Mouse (Mus musculus): ENCODE results near the gene Slc22a7.

The Slc22a7 gene

DNA sequence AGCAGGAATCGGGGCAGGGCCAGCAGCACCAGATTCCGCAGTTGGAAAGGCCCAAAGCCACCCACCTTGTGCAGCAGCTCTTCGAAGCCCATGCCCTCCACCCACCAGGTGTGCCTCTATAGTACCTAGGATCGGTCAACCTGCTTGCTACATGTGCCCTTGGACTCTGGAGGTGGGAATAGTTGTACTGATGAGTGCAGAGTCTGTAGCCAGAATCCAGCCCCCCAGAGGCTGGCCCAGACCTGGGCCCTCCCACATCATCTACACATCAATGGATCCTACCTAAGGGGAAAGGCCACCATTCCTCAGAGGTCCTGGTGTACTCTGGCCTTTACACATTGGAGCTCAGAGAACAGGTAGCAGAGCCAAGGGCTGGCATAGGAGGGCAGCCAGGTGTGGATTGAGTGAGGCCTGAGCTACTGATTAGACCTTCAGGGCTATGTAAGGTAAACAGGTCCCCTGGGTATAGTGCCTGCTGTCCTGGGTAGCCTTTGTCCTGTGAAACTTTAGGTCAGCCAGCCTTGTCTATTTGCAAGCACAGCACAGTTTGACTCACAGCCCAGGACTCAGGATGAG lies at the start of gene Slc22a7:
Gene Slc22a7 (minus strand): TSS at position 160 of the 576 bp plus-strand sequence.
- DNase-seq: no peak

DNA sequence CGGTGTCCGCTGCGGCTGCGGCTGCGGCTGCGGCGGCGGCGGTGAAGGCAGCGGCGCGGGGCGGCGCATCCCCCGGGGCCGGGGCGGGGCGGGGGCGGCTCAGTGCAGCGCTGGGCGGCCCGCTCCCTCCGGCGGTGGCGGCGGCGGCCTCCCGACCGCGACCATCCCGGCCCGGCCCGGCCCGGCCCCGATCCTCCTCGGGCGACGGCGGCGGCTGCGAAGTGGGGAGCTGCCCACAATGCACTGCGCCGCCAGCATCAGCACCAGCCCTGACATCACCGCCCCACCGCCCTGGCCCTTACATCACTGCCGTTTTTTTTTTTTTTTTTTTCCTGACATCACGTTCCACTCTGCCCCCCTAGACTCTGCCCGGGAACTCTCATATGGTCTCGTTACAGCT lies 49.2 kb upstream of the Slc22a7 start, which contains the start of gene Ttbk1:
Gene Ttbk1 (minus strand): TSS at position 245 of the 400 bp plus-strand sequence.
- DNase-seq: no peak

DNA sequence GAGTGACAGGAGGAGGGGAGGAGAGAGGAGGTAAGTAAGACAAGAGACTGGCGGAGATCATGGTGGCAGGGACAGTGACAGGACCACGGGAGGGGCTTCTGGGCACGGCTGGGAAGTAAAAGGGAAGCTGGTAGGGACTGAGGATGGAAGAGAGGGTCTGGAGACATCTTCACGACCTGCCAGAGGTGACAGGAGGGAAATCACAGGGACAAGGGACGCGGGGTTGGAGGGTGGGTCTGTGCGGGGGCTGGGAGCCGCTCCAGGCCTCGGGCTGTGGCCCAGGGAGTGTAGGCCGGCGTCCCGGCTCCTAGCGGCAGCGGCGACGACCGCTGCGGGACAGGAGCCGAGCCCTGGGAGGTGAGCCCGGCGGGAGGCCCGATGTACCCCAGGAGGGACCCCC lies 48.7 kb upstream of the Slc22a7 start:
- DNase-seq: no peak

DNA sequence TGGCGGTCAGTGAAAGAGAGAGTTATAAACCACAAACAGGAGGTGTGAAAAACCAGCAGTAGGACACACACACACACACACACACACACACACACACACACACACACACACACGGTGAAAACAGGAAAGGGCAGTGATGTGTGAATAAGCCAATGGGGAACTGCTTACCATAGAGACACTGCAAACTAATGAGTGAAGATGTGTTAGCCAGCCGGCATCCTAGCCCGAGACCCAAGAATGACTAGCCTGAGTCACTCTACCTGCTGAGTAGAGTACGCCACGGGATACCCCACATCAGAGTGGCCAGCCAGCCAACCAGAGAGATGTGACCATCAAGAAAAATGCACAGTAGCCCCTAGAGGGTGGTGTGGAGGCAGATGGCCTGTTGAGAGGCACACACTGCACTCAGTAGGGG lies 46.2 kb upstream of the Slc22a7 start:
- DNase-seq: no peak

DNA sequence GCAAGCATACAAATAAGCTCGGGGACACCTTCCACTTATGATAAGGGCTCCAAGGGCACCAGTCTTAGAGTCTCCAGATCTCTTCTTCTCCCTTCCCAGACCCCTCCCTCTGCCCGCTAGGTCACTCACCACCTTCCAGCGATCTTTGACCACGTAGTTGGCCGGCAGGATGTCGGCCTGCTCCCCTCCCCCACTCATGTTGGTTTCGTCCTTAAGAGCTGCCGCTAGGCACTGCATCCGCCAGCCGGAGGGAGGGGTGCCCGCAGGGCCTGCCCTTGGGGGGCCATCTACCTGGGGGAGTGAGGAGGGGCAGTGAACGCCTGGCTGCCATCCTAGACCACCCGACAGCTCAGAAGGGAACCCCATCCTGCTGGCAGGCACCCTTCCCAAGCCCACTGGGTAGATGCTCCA lies 45.8 kb upstream of the Slc22a7 start:
- no peak for DNase-seq

DNA sequence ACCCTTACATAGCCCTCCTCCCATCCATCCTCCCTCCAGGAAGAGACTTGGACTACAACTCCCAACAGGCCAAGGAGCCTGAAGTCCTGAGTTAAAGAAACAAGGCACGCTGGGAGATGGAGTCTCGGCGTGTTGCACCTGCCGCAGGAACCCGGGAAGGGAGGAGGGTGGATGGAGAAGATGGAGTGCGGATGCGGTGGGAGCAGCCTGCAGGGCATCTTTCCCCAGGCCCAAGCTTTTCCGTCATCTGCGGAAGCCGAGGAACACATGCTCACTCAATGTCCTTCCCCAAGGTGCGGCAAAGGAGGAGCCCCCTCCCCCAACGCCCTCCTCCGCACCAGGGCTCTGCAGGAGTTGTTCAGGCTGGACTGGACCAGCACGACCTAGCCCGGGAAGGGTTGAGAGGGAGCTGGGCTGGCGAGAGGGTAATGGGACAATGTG lies 45.3 kb upstream of the Slc22a7 start:
- DNase-seq: no peak

DNA sequence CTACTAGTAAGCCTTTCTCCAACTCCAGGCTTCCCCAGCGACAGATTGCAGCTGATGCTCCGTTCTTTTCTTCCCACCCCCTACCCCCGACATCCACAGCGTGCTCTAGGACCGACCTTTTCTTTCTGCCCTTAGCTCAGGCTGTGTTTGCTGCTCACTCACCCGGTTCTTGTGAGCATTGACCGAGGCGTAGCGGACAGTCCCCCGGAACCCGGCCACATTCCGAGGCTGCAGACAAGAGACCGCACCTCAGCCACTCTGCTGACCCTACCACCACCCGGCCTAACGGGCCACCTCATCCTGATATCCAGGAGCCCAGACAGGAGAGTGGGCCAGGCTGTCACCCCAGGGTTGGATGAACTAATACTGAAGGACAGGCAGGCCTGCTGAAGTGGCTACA lies 39.0 kb upstream of the Slc22a7 start:
- no peak for DNase-seq

DNA sequence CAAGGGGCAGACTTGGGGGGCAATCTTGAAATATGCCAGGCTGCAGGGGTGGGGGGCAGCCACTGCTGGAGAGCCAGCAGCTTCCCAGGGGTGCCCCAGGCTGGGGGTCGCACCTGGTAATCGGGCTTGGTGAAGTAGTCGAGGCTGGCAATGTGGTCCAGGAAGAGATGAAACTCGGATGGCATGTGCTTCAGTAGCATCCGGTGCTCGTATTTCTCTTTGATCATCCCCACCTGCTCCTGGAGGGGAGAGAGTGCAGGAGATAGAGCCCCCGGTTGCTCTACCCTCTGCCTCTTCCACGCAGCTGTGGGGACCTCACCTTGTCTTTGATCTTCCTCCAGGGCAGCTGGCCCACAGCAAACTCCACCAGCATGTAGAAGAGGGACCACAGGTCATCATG lies 38.3 kb upstream of the Slc22a7 start:
- DNase-seq: peak; percentile 46 to 61

DNA sequence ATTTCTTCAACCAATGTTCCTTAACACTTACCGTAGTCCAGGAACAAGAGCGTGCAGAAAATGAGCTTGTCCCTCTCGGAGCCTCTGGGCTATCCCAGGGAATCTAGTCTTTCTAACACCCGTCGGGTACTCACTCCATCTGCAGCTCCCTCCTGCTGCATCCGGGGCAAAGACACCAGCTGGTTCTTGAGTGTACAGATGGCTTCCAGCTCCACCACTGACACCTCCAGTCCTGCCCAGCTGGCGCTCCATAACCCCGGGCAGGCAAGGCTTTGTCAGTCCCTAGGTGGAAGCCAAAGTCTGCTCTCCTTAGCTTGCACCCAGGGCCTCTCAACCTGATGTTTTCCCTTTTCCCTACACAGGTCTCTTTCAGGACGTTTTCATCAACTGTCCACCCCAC lies 29.6 kb upstream of the Slc22a7 start:
- DNase-seq: no peak

DNA sequence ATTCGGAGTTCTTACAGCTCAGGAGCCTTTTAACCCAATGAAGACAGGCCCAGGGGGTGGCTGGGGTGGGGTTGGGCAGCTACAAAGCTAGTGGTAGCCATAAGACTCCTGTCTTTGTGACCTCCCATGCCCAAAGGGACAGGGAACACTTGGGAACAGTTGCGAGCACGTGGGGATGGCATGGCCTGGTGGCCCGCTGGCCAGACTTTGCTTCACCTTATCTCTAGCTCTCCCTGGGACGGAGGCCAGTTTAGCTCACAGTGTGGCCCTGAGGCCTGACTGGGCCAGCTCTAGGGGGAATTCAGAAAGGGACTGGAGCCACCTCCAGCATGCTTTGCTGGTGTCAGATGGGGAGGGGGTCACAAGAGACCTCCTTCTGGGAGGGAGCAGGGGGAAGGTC lies 24.0 kb upstream of the Slc22a7 start:
- no peak for DNase-seq

DNA sequence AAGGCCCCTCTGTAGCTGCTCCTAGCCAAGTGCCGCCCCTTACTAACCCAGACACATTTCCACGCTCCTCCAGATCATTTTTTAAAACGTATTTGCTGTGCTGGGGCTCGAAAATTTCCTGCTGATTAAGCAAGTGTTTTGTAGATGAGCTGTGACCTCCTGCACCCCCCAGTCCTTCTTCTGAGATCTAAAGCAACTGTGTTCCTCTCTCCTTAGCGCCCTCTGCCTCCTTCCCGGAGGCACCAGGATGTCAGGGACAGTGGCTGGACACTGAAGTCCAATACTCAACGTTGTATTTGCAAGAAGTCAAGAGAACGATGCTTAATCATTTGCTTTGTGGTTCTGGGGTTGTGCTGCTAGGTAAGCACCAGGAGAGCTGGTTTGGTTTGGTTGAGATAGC lies 23.1 kb upstream of the Slc22a7 start:
- no peak for DNase-seq

DNA sequence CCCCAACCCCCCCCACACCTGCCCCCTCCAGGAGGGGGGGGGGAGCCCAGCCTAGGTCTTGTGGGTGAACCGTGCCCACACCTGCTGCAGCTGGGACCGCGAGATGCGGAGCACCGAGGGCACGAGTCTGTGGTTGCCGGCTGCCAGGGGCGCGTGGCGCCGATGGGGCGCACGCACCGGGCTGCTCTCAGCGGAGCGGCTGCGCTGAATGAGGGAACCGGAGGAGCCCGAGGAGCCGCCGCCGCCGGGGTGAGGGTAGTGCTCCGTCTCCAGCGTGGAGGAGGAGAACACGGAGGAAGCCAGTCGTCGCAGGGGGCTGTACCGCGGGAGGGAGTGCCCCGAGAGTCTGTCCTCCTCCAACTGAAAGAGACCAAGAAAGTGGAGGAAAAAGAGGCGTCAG lies 22.4 kb upstream of the Slc22a7 start:
- DNase-seq: peak in 1 of 2 experiments; percentile 18

DNA sequence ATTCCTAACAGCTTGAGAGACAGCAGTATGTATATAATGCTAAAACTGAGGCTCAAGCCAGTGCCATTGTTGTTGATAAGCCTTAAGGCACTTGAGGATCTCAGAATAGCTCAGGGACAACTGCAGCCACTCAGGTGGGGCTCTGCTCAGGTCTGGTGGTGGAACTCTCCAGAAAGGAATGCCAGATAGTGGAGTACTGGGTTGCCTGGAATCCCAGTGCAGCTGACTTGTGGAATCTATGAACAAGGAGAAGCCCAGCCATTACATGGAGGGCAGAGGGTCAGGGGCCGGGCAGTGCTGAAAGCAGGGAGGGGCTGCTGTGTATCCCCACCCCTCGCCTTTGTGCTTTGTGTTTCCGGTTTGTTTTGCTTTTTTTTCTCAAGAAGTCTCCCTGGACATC lies 20.2 kb upstream of the Slc22a7 start:
- no peak for DNase-seq

DNA sequence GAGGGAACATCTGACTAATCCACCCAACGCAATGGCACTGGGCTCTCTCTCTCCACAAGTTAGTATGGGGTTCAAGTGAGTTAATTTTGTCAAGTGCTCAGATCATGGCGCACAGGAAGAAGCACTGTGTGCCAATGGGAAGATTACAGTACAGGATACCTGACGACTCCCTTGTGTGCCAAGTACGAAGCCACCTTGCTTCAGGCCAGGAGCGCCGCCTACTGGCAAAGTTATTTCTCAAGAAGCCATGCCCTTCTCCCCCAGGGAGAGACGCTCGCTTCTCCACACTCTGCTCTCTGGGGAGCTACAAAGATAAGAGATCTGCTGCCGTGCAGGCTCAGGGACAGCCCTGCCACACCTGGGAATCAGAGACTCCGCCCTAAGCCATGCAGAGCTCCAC lies 19.5 kb upstream of the Slc22a7 start:
- DNase-seq: peak in 1 of 2 experiments; percentile 28

DNA sequence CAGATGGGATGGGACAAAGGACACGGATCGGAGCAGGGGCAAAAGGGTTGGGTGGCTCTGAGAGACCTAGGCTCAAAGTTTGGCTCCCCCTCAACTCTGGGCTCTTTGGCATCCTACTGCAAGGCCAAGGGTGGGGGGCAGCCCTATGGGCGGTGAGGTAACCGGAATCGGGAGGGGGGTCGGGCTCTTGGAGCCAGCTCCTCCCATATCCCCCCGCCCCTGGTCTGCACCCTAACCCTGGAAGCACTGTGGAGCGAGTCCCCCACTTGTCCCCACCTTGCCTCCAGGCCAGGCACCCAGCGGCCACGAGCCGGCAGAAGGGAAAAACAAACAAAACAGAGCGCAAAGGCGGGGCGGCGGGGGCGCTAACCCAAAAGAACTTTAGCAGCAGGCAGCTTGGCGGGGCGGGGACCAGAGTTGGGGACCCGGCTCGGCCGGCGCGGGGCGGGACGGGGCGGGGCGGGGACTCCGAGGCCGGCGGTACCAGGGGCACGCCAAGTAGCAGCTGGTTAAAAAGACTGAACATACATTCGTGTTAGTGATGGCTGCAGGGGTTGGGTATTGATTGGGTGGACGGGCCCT lies 16.9 kb upstream of the Slc22a7 start:
- peak in 1 of 2 experiments; percentile 19 for DNase-seq

DNA sequence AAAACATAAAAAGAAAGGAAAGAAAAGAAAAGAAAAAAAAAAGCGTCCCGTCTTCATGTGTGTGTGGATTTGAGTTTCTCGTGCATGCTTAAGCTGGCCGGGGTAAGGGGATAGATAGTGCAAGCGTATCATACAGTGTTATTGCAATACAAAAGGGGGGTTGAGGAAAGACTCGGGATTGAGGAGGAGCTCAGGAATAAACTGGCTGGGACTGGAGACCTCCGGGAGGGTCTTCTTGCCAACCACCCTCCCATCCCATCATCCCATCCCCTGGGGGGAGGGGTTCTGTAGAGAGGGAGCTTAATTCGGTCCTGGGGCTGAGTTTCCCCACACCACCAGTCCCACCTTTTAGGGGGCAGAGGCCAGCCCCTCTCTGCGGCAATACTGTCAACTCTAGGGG lies 16.3 kb upstream of the Slc22a7 start:
- DNase-seq: no peak

DNA sequence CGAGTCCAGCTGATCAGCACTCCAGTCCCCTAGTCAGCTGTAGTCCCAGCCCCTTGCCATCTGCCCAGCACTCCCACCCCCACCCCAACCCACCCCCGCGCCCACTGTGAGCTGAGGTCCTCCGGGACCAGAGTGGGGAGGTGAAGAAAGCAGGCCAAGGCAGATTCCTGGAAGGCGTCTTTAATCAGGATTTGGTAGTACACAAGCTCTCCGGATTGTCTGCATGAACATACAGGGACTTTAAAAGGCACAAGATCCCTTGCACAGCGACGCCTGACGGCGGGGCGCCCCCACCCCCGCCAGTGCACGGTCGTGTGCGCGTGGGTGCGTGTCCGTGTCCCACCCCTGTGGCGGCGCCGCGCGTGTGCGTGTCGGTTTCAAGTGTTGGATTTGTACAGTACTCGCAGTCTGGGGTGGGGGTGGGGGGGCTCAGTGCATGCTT lies 15.7 kb upstream of the Slc22a7 start:
- no peak for DNase-seq

DNA sequence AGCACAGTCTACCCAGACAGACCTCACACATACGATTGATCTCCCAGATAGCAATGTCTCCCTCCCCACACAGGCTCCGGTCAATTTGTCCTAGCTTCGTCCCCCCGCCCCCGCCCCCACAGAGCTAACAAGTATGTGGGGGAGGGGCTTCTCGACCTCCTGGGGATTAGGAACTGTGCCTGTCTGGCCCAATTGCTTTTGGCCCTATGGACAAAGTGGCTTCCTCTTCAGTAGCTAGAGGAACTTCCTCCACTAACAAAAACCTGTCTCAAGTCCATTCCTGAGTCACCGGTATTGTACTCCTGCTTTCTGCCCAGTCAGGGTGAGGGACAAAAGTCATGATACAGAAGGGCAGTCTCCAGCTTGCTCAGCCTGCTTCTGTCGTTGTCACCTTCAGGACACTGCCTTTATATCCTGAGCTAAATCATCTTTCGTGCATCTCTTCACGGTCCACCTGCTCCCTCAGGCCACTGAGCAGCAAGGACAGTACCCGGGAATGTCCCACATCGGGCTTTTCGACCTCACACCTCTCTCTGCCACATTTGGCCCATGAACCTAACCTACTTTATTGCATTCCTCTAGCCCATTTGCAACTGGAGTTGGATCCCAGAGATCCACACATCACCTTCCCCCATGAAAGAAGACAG lies 15.2 kb upstream of the Slc22a7 start:
- DNase-seq: no peak

DNA sequence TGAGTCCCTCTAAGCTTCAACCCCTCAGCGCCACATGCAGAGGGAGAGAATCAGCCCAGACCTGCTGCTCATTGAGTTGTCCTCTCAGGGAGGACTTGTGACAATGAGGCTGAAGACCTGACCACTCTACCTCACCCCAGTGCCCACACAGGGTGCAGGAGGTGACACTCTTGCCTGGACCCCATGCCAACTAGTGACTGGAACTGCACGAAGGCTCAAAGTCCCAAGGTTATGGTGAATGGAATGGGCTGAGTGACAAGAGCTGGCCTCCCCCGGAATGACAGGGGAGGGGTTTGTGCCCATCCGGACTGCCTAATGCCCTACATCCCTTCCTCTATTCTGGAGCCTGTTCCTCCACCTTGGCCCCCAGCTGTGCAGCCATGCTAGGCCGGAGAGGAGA lies 14.4 kb upstream of the Slc22a7 start:
- DNase-seq: no peak

DNA sequence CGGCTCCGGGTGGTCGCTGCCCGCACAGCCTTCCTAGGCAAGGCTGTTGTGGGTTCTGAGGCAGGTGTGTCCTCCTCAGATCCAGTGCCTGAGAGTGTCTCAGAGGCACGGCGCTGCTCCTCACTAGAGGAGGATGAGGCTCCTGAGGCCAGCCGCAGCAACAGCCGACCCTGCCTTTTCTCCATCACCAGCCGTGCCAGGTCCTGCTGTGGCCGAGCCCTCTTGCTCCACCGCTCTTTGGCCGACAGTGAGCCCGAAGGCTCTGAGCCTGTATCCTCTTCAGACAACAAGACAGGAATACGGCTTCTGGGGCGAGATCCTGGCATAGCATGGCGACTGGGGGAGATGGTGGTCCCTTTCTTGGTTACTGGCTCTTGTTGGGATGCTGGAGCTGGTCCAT lies 8.0 kb upstream of the Slc22a7 start:
- no peak for DNase-seq

DNA sequence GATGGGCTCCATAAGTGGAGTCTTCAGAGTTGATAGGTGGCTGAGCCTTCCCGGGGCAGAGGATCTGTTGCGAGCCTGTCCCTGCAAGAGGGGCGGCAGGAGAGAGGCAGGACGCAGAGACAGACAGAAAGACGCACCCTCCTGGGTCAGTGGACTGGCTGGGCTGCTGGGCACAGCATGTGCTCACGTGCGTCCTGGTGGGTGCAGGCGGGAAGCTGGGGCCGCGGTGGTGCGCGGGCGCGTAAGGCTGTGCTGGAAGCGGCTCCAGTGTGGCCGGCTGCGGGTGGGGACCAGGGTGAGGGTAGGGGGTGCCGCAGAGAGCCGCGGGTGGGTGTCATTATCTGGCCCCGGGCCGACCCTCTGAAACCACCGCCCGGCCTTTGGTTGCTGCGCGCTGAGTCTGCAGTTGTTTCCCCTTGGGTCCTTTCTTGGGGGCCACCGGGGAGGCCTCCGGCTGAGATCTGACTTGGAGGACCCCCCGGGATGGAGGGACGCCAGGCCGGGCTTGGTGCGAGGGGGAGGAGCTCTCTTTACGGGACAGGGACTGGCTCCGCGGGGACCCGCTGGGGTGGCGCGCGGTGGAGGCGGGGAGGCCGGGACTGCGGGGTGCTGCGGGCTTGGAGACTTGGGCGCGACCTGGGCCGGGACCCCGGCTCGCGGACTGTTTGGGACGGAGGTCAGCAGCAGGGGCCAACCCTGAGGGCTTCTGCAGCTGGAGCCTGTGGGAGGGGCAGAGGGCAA lies 6.8 kb upstream of the Slc22a7 start:
- no peak for DNase-seq

DNA sequence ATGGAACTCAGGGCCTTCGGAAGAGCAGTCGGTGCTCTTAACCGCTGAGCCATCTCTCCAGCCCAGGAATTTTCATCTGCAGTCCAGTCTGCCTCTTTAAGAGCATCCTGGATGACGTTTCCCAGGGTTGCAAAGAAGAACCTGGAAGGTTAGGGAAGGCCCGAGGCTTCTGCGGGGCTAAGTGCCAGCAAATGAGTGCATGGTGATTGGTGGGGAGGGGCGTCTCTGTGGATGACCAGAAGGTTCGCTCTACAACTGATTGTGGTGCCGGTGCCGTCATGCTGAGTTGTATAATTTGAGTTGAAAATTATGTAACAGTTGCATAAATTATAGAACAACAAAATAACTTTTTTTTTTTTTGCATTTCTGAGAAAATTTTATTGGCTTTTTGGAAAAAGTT lies 919 bp upstream of the Slc22a7 start:
- DNase-seq: no peak

DNA sequence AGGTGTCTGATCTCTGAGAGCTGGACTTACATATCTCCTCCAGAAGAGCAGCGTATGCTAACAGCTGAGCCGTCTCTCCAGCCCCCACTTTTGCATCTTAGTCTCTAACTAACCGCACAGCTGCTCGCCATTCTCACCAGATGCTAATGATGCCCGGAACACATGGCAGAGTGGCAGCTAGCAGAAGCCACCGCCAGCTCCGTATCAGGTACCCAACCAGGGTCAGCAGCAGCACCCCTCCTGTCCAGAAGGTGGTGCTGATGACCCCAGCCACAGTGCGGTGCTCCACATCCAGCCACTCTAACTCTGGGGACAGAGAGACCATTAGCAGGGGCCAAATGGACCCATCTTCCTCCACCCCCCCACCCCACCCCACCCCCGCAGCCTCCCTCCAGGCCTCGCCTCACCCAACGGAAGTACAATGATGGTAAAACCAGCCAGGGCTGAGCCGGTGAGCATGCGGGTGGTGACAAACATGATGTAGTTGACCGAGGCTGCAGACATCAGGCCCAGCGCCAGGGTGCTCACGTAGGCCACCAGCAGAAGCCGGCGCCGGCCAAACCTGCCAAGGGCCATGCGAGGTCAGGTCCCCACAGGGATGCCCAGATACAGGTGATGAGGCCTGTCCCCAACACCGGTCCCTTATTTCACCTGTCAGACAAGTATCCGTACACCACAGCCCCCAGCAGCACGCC lies 1.4 kb downstream of the Slc22a7 start:
- no peak for DNase-seq
